Mouse (Mus musculus) layer of hippocampus, adult 18-20 months (tissue): ENCODE measurements around the gene Fancl. TPM values are rescaled to one million over a fixed set of nuclear protein-coding genes. Genes with fewer than 3 reads are reported as not detected.
"Not testable (repeated sequence)": the region's sequence is repeated elsewhere in the genome, so short reads cannot be mapped to it uniquely, and the experiment has no call there.

Experiments used
- DNase-seq, 2 experiments: peaks; one replicate each; pipeline ENCODE4 v3.0.0; 2022; ENCODE audit warnings: low spot score in 2 of 2
- long read RNA-seq: library from polyadenylated mRNA; stranded (forward); transcript quantifications from one replicate; pipeline ENCODE4 v2.0.0, GENCODE M21; 2021
- total RNA-seq, 2 experiments: library from RNA; stranded (reverse); gene quantifications; 2 replicates each; pipeline ENCODE4 v1.2.3; 2021

The Fancl gene
- 10 to 100 TPM in 1 of 2 experiments, 1 to 10 TPM in 1; 9.0 to 11.6 TPM for total RNA-seq
- long read RNA-seq, partial matches to known transcripts, result 0 of 2 reads
- long read RNA-seq, other reads (novel, unspliced or antisense), result 1 of 2 reads

DNA sequence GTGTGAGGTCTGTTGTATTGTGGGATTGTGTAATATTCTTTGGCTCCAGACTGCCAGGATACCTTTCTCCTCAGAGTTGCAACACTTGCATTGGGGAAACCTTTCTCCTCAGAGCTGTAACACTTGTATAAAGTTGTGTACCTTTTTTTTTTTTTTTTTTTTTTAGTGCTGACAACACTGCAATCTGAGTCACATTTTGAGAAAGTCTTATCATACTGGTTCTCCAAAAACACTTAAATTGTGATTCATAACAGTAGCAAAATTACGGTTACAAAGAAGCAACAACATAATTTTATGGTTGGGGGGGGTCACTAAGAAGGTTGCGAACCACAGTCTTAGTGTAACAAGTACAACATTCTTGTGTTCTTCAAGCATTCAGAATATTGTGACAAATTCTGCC, at the start of gene Fancl:
Fancl (plus strand) TSS at position 165 of the 400 bp plus-strand sequence.
- no peak for DNase-seq

DNA sequence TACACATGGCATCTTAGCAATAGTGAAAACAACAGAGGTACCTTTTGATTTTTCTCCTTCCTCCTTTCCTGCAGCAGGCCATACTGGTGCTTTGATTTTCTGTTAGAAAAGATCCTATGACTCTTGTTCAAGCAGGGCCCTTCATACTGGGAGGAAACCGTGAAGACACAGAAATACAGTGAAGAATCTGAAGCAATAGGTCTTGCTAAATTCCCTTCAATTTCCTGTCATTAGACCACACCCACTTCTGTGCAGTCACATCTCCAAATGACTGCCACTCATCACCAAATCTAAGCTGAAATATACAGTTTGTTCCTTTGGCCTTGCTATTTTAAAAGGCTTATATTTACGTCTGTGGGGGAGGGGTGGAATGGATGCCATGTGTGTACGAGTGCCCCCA, 49.1 kb upstream of the Fancl start:
- no peak for DNase-seq

DNA sequence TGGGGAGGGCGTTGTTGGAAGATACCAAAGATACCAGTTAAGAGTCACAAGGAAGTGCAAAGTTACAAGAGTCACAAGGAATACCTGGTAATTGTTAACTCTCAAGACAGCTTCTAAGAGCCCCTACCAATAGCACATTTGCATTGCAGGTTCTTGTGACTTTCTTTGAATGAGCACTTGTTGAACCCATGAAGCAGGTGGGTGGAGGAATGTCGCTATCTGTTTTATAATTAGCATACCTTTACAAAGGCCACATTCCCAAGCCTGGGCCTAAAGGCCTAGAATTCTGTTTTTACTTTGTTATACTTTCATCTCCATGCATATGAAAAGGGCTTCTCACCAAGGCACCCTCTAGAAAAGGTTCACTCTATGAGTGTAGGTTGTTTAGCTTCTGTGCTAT, 15.8 kb upstream of the Fancl start:
- DNase-seq, result not testable (repeated sequence)

DNA sequence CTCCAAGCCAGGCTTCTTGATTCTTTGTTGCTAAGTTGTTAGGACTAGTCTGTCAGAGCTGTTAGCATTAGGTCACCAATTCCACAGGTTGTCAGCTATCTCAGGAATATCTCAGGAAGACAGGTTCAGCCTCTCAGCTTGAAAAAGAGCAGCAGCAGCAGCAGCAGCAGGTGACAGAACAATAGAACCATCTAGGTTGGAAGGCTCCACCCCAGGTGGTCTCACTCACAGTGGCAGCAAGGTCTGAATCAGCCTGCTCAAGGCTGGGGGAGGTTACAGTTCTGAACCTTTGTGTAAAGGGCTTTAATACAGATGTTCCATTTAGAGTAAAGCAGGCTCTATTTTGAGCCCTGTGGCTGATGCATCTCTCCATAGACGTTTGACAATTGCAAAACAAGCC, 14.0 kb upstream of the Fancl start:
- not testable (repeated sequence) for DNase-seq

DNA sequence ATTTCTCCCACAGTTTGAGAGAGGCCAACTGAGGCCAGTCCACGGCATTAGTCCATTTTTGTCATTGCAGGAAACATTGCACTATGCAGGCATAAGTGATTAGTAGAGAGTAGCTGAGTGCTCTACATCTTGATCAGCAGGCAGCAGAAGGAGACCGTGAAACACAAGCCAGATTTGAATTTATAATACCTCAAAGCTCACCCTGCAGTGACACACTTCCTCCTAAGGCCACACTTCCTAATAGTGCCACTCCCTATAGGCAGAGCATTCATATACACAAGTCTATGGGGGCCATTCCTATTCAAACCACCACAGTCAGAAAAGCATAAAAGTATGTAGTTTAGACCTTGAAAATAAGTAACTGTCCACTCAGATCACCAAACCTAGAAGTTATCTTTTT, 11.8 kb upstream of the Fancl start:
- no peak for DNase-seq

DNA sequence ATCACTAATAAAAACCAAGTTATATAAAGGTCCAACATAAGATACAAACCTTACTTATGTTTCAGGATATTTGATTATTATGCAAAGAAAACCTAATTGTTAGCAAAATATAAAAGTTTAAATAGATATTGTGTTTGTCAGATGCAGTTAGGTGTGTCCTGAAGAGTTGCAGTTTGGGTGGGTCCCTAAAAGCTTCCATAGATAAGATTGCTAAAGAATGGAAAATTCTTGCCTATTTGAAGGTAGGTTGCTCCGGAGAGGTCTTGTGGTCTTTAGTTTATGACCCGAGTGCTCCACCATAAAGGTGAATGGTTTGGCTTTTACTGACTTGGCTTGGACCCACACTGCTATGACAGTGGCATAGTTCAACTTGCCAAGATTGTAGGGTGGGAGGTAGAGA, 7.9 kb upstream of the Fancl start:
- DNase-seq, result no peak

DNA sequence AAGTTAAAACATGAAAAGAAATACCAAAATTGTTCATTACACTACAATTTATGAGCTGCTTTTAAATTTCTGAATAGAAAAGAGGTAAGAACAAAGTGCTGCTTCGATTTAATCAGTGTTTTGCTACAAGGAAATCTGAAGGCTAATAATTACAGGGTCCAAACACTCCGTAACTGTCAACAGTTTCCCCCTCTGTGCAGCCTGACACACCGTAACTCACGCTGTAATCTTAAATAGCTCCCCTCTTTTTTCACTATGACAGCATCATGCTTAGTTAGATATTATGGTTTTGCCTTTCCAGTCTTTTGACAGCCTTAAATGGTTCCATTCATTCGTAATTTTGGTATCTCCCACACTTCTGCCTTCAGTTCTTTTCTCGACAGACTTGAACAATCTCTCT, 4.4 kb upstream of the Fancl start:
- DNase-seq, result no peak

DNA sequence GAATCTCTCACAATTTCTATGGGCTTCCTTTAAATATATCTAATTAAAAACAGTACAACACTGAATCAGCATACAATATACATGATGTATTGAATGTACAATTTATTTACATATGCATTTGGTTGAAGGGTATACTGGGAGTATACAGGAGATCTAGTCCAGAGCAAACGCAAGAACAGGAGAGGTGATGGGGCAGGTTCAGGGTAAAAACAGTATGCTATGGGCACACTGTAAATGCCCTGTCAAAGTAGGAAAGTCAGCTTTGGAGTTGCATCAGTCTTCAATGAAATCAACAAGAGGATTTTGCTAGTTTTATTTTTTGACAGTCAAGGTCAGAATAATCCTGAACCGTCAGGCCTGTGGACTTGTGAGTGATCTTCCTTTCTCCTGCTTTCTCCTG, 743 bp downstream of the Fancl start:
- no peak for DNase-seq

DNA sequence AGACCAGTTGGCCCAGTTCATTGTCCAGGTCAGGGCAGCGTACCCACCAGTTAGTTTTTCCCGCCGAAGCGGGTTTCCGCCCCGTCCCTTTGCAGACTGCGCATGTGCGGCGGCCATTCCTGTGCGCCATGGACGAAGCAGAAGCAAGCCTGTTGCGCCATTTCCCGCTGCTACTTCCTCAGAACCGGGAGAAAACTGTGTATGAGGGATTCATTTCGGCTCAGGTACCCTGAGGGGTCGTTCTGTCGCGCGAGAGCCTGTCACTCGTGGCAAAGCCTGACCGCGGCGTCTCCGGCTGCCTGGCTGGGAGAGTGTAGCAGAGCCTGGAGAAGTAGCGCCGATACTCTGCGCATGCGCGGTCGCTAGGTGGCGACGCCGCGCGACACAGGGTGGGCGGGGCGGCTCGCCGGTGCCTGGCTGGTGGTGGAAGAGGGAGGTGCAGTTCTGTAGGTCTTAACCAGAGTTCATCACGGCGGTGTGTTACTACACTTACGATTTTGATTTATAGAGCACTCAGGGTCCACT, 1.2 kb downstream of the Fancl start:
- peak; percentile 89 to 96 for DNase-seq

DNA sequence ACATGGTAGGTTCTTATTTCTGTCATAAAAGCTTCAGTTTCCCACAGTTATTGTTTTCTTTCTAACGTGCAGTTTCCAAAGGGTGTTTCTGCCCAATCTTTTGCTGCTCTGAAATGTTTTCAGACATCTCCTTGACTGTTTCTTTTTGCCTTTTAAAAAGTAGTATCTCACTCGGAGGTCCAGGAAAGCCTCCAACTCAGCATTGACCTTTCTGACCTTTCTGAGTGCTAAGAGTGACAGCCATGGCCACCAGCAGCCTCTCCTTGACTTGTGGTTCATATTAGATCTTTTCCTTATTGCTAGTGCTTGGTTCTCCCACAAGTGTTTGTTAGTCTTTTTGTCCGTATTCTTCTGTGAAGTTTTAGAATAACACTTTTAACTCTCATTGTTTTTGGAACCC, 9.6 kb downstream of the Fancl start:
- no peak for DNase-seq

DNA sequence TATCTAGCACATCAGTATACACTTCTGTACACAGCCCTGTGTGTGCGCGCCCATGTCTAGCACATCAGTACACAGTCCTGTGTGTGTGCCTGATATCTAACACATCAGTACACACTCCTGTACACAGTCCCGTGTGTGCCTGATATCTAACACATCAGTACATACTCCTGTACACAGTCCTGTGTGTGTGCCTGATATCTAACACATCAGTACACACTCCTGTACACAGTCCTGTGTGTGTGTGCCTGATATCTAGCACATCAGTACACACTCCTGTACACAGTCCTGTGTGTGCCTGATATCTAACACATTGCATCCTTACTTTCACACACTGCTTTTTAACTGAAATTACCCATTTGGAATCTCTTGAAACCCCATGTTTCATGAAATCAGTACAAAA, 27.0 kb downstream of the Fancl start:
- no peak for DNase-seq

DNA sequence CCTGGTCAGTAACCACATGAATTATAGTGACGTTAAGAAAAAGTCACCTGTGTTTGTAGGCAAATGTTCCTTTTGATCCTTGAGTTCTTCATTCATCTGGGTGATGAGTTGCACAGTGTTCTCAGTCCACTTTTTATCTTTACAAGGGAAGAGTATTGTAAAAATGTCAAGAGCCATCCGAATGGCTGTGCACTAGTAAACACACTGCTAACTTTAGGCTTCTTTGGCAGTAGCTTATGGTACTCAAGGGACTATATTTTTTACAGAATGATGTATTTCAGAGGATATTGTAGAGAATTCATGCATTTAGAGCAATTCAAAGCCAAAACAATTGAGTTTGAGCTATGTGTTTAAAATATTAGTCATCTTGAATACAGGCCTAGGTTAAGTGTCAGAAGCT, 35.5 kb downstream of the Fancl start:
- DNase-seq, result no peak

DNA sequence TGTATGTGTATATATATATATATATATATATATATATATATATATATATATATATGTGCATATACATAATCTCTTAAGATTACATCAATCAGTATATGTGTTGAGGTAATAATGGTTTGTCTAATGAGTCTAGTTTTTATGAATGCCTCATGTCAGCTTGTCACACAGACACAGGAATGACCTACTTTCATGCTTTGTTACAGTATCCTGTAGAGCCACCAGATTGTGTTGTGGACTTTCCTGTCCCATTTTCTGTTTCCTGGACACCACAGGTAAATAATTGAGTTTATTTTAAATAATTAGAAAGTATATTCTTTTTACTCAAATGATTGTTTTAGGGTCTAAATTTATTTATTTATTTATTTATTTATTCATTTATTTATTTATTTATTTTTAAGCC, 48.3 kb downstream of the Fancl start:
- no peak for DNase-seq

DNA sequence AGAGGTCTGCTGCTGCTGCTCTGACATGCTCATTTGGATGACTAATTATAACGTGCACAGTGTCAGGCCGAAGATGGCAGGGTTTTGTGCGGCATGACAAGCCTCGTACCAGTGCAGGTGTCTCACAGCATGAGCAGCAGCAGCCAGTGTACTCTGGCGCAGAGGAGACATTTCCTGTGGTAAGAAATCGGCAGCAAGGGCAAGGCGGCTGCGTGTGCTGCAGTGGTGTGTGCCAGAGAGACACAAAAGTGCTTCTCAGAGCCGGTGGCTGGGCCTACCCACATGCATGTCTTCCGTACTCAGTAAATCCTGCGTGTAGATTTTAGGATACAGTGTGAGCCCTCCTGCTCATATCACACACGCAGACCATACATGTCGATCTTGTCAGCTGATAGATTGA, 51.9 kb downstream of the Fancl start:
- DNase-seq, result peak; percentile 5 to 33

DNA sequence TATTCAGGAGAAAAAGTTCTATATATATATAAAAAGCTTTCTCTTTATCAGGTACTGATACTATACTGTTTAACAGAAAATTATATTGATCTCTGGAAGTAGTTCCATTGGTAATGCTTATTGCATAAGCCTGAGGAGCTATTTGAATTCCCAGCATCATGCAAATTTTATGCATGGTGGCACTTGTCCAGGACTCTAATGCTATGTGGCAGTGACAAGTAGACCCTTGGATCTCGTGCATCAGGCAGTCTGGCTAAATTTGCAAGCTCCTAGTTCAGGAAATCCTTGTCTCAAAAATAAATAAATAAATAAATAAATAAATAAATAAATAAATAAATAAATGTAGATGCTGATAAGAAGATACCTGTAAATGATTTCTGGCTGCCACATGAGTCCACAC, 55.2 kb downstream of the Fancl start:
- DNase-seq, result no peak

DNA sequence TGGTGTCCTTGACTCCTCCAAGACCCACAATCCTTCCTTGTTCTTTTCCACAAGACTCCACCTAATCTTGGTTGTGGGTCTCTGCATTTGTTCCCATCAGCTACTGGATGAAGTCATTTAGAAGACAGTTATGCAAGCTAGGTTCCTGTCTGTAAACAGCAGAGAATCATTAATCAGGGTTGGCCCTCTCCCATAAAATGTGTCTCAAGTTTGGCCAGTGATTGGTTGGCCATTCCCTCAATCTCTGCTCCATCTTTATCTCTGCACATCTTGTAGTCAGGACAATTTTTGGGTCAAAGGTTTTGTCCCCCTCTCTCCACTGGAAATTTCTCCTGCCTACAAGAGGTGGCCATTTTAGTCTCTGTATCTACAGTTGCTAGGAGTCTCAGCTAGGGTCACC, 58.4 kb downstream of the Fancl start:
- DNase-seq, result no peak

DNA sequence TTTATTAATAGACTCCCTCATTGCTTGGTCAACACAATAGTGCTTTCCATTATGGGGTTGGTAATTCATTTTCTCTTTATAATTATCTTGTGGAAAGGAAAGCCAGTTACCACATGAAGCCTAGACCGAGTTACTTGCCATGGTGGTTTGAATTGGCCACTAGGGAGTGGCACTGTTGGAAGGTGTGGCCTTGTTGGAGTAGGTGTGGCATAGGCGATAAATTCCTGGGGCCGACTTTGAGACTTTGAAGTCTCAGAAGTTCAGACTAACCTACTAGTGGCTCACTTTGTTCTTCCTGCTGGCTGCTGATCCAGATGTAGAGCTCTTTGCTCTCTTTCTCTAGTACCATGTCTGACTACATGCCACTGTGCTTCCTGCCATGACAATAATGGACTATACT, 63.9 kb downstream of the Fancl start:
- DNase-seq, result no peak

DNA sequence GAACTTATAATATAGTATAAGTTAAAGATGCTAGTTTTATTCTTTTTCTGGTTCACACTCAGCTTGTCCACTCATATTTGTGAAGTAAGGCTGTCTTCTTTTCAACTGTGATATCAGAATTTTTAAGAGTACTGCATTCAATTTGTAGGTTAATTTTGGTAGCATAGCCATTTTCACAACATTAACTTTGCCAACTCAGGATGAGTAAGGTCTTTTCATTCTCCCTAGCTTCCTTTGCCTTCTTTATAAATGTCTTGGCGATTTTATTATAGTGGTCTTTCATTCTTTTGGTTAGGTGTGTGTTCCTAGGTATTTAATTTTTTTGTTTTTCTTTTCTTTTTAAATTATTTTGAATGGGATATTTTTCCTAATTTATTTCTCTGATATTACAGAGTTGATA, 64.7 kb downstream of the Fancl start:
- no peak for DNase-seq

DNA sequence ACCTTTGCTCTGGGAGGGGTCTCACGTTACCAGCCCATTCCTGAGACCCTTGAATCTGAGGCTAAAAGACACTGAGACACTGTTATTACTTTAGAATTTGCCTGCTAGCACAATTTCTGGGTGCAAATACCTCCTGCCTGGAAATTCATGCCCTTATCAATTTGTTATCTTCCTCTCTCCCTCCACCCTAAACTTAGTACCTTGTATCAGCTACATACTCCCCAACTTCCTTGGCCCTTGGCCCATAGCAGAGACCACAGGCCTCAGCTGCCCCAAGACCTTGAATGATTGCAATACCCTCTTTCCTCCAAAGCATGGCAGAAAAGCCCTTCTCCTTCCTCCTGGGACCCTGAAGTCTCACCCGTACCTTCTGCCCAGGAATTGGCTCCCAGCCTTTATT, 65.3 kb downstream of the Fancl start:
- no peak for DNase-seq

DNA sequence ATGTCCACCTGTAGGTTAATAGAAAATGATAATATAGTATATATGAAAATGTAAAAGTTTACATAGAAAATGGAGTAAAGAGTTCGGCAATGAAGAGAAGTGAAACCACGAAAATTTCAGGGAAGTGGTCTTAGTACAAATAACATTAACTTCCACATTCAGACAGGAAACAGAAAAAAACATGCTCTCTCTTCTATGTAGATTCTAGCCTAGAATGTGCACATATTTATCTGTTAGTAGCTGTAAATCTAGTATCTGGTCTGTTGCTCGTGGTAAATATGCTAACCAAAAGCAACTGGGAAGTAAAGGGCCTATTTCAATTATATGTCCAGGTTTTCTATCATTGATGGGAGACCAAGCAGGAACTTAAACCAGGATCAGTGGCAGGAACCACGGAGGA, 66.8 kb downstream of the Fancl start:
- DNase-seq, result no peak

DNA sequence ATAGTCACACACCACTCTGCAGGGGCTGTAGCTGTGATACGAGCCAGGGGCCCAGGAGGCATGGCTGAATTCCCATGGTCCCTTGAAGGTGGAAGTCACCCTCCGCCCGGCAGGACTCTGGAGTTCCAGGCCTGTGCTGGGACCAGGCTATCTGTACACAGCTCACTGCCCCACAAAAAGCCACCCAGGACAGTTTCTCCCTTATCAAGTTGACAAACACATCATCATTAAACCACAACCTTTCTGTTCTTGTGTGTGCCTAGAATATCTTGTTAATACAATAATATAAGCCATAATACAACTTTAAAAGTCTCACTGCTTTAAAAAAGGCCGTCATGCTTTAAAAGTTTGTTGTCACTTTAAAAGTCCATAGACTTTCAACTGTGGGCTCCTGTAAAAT, 68.1 kb downstream of the Fancl start:
- no peak for DNase-seq

DNA sequence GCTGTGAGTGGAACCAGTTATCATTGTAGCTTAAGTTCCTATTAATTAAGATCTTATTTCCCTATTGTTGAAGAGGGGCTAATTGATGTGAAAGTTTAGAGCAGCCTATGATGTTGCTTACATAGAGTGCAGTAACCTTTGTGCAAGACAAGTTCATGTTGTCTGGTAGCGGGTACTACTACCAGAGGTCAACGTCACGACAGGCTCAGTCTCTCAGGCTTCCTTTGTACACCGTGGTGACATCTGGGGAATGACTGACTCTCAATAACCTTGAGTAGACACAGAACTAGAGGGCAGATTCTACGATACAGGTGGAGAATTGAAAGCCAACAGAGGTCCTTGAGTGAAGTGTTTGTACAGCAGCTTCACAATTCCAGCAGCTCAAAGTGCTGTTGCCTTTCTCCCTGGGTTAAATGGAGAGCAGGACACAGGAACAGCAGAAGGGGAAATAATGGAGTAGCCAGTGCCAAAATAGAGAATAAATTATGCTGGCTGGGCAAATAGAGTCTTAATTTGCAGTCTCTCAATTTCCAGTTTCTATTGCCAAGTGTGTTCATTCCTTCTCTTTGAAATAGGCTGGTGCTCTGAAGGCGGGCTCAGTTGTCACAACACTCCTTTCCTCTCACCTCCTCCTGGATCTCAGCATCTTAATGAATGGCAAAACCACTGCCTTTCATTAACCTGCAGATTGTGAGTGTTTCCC, 91.3 kb downstream of the Fancl start:
- no peak for DNase-seq

DNA sequence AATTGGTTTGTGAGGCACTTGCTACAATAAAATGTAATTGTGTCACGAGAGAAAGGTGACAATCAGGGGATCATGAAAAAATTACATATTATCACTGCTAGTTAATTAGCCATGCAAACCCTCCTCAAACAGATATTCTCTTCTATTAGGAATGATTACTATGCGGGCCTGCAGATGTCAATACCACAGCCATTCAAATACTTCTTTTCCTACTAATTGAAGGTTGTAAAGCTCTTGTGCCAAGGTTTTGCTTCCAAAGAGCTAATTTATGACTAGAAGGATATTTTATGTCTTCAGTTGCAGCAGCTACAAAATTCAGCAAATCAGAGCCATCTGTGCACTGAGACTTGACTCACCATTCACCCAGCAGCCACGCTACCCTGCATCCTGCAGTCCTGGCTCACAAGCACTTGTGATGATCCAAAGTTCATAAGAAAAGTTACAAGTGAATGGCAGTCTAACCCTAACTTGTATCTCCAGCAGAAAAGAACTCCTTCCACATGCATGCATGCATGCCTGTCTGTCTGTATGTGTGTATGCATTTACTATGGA, 95.8 kb downstream of the Fancl start:
- peak; percentile 37 to 46 for DNase-seq
